ENCODE assay signal across 43 mouse cellular contexts in genomic region chr9:78070496-78070895, GRCm38 (mm10). TPM values are rescaled to one million over a fixed set of nuclear protein-coding genes. Genes with fewer than 3 reads are reported as not detected.
"Had no signal": no experiment of that assay in that cellular context is flagged by ENCODE, and none has a peak within 500 bp of the region (broad histone marks: within the 10 kb centered on the region; RNA-seq: fewer than 3 reads in every experiment).

No protein-coding gene starts in this region.

- H3K27me3 ChIP-seq: limb, embryonic 12.5 days; limb, embryonic 13.5 days; limb, embryonic 15.5 days; liver, embryonic 12.5 days; liver, embryonic 13.5 days; liver, embryonic 15.5 days; lung, embryonic 15.5 days; megakaryocyte, embryonic 14.5 days; midbrain, embryonic 12.5 days; midbrain, embryonic 13.5 days; midbrain, embryonic 15.5 days; neural tube, embryonic 12.5 days had no signal

- H3K4me3 ChIP-seq: left cerebral cortex, adult 2 months; limb, embryonic 10.5 days; limb, embryonic 12.5 days; limb, embryonic 13.5 days; limb, embryonic 15.5 days; liver, embryonic 12.5 days; liver, embryonic 13.5 days; liver, embryonic 15.5 days; lung, embryonic 15.5 days; megakaryocyte, embryonic 14.5 days; midbrain, embryonic 10.5 days; midbrain, embryonic 12.5 days; midbrain, embryonic 13.5 days; midbrain, embryonic 15.5 days; myocyte; neural tube, embryonic 12.5 days had no signal

- H3K4me1 ChIP-seq: limb, embryonic 15.5 days; liver, embryonic 12.5 days; liver, embryonic 13.5 days; liver, embryonic 15.5 days; lung, embryonic 15.5 days; midbrain, embryonic 10.5 days; midbrain, embryonic 12.5 days; midbrain, embryonic 13.5 days; midbrain, embryonic 15.5 days; neural tube, embryonic 12.5 days had no signal

- H3K9ac ChIP-seq: limb, embryonic 12.5 days; limb, embryonic 13.5 days; limb, embryonic 15.5 days; liver, embryonic 12.5 days; liver, embryonic 13.5 days; liver, embryonic 14.5 days; liver, embryonic 15.5 days; liver, postnatal 0 days; lung, embryonic 14.5 days; lung, embryonic 15.5 days; midbrain, embryonic 12.5 days; midbrain, embryonic 13.5 days; midbrain, embryonic 15.5 days; neural tube, embryonic 12.5 days had no signal

- H3K27ac ChIP-seq: left cerebral cortex, adult 2 months; limb, embryonic 10.5 days; limb, embryonic 12.5 days; limb, embryonic 13.5 days; limb, embryonic 15.5 days; liver, embryonic 12.5 days; liver, embryonic 13.5 days; liver, embryonic 14.5 days; liver, embryonic 15.5 days; lung, embryonic 15.5 days; macrophage; midbrain, embryonic 10.5 days; midbrain, embryonic 12.5 days; midbrain, embryonic 13.5 days; midbrain, embryonic 15.5 days; neural tube, embryonic 12.5 days had no signal

- H3K4me2 ChIP-seq: limb, embryonic 12.5 days; limb, embryonic 13.5 days; limb, embryonic 15.5 days; liver, embryonic 11.5 days; liver, embryonic 12.5 days; liver, embryonic 13.5 days; liver, embryonic 15.5 days; lung, embryonic 14.5 days; lung, embryonic 15.5 days; midbrain, embryonic 12.5 days; midbrain, embryonic 13.5 days; midbrain, embryonic 15.5 days; neural tube, embryonic 12.5 days had no signal

- DNase-seq: left cerebral cortex, postnatal 4 days; liver; liver, embryonic 13.5 days; liver, postnatal 0 days; lung, adult 18-20 months; lung, adult 2 months; lung, embryonic 14.5 days; lung, postnatal 10 days; lung, postnatal 14 days; lung, postnatal 36 days; lung, postnatal 4 days; midbrain, embryonic 14.5 days had no signal

- H3K9me3 ChIP-seq: limb, embryonic 10.5 days; limb, embryonic 12.5 days; limb, embryonic 13.5 days; limb, embryonic 15.5 days; liver, embryonic 12.5 days; liver, embryonic 13.5 days; liver, embryonic 15.5 days; lung, embryonic 15.5 days; midbrain, embryonic 10.5 days; midbrain, embryonic 12.5 days; midbrain, embryonic 13.5 days; midbrain, embryonic 15.5 days; neural tube, embryonic 12.5 days had no signal

- H3K36me3 ChIP-seq: limb, embryonic 10.5 days; limb, embryonic 12.5 days; limb, embryonic 13.5 days; limb, embryonic 15.5 days; liver, embryonic 12.5 days; liver, embryonic 13.5 days; liver, embryonic 15.5 days; lung, embryonic 15.5 days; midbrain, embryonic 10.5 days; midbrain, embryonic 12.5 days; midbrain, embryonic 13.5 days; midbrain, embryonic 15.5 days; neural tube, embryonic 12.5 days had no signal

- ATAC-seq: liver, embryonic 12.5 days; liver, postnatal 0 days; lung, postnatal 0 days; midbrain, embryonic 13.5 days; midbrain, embryonic 15.5 days had no signal

RNA-seq across cellular contexts. Expression of gene Gcm1, which starts 18.8 kb away (rescaled TPM):
- total RNA-seq: left cerebral cortex, adult 2 months; left cerebral cortex, adult 8-10 months; left cerebral cortex, postnatal 10 days; left cerebral cortex, postnatal 14 days; left cerebral cortex, postnatal 25 days; left cerebral cortex, postnatal 36 days; left cerebral cortex, postnatal 4 days; liver, adult 2 months; megakaryocyte progenitor cell, adult 5-6 weeks; megakaryocyte, adult 5-6 weeks; midbrain, postnatal 0 days; monocyte, adult 5-6 weeks had no signal
- polyA plus RNA-seq: limb, embryonic 10.5 days; limb, embryonic 12.5 days; limb, embryonic 13.5 days; limb, embryonic 15.5 days; liver, adult 2 months; liver, embryonic 11.5 days; liver, embryonic 12.5 days; liver, embryonic 13.5 days; liver, embryonic 14.5 days; liver, embryonic 15.5 days; liver, embryonic 16.5 days; liver, postnatal 0 days; lung, adult 2 months; macrophage; midbrain, embryonic 10.5 days; midbrain, embryonic 14.5 days; midbrain, embryonic 15.5 days; midbrain, postnatal 0 days; myocyte; neural tube, embryonic 11.5 days; neural tube, embryonic 12.5 days had no signal
